Mouse (Mus musculus): ENCODE measurements at regions not wholly inside any gene's neighbourhood (a gene's known extent, or its start where the extent isn't known, plus 50 kb on each side); places are given as distances from the start of the nearest gene placed in this dataset.

DNA sequence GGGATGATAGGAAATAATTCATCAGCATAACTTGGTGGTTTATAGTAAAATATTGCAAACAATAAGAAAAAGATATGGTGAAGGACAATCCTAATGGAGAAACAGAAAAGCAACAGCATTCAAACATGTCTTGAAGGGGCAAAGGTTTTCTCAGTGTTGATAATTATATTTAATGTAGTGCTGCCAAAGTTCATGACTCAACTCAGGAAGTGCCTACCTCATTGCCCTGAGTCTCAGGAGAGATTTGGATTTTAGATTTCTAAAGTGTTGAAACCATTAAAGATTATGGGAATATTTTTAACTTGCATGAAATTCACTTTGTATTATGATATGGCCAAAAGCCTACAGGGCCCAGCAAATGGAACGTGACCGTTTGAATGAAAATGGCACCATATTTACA lies 1453.2 kb upstream of the Zeb2 start:
- no peak overlapping the region for H3K9ac ChIP-seq (ENCODE audit: low read depth, low read length, severe bottlenecking)
- H3K4me1 ChIP-seq (ENCODE audit: control insufficient read depth, insufficient read depth, low read length), result no peaks in the 10 kb centered on the region
- no peaks in the 10 kb centered on the region for H3K27me3 ChIP-seq (ENCODE audit: control insufficient read depth, insufficient read depth, low read length)
- no peak overlapping the region for H3K4me2 ChIP-seq (replicated peaks; ENCODE audit: low read depth, low read length, severe bottlenecking)
- no peaks in the 10 kb centered on the region for H3K9me3 ChIP-seq (ENCODE audit: control insufficient read depth, low read length)
- no peaks in the 10 kb centered on the region for H3K36me3 ChIP-seq (ENCODE audit: control insufficient read depth, insufficient read depth, low read length)
- WGBS, result 80% methylated on average over 2 of the region's 2 CpGs
- H3K4me3 ChIP-seq (replicated peaks; ENCODE audit: low read length), result no peak overlapping the region
- no peak for DNase-seq (ENCODE audit: low spot score)
- no peak for TF ChIP-seq POLR2A (IDR thresholded peaks at IDR 0.05; ENCODE audit: borderline replicate concordance, extremely low read depth, insufficient read depth, insufficient read length)
- no peak for ATAC-seq (ENCODE audit: low FRiP score, low read depth)
- no peak overlapping the region for H3K27ac ChIP-seq (replicated peaks; ENCODE audit: low read depth, low read length)

DNA sequence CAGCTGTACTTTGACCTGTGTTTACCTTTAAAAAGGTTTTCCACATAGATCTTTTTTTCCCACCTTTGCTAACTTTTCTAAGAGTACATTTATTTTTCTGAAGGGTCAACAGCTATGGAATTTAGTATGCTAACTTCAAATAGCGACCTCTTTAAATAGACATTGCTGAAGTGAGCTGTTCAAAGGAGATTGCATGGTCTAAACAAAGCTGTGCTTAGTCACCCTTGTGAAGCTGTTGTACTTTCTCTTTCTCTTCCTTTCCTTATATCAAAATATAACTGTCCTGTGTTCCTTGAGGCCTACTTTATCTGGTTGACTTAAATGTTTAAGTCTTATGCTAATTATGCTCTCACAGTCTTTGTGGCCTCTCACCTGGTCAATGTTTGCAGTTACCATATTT lies 1416.2 kb upstream of the Zeb2 start:
- Histone ChIP-seq H3K4me1 (ENCODE audit: control insufficient read depth, insufficient read depth, low read length) (no peaks in the 10 kb centered on the region), H3K4me3 (replicated peaks; ENCODE audit: low read length) (no peak overlapping the region), H3K9me3 (ENCODE audit: control insufficient read depth, low read length) (no peaks in the 10 kb centered on the region), H3K36me3 (ENCODE audit: control insufficient read depth, insufficient read depth, low read length) (no peaks in the 10 kb centered on the region), H3K9ac (ENCODE audit: low read depth, low read length, severe bottlenecking) (no peak overlapping the region), H3K27me3 (ENCODE audit: control insufficient read depth, insufficient read depth, low read length) (no peaks in the 10 kb centered on the region), H3K27ac (replicated peaks; ENCODE audit: low read depth, low read length) (no peak overlapping the region), H3K4me2 (replicated peaks; ENCODE audit: low read depth, low read length, severe bottlenecking) (no peak overlapping the region)
- no peak for ATAC-seq (ENCODE audit: low FRiP score, low read depth)
- TF ChIP-seq POLR2A (IDR thresholded peaks at IDR 0.05; ENCODE audit: borderline replicate concordance, extremely low read depth, insufficient read depth, insufficient read length), result no peak
- WGBS, result 57% methylated on average over 1 of the region's 1 CpGs
- no peak for DNase-seq (ENCODE audit: low spot score)

DNA sequence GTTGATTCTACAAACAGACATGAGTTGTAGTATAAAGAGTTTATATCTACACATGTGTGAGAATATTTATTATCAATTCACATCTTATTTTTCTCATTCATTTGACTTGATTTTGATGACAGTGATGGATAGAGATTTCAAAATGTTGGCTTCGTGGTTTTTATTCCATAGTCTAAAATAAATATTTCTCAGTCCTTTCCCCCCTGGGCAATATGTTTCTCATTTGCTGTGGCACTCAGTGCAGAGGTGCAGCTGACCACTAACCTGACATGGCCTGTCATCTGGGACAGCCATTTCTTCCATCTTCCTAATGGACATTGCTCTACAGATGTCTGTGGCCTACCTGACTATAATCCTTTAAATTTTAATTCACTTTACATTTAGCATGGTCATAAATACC lies 1413.5 kb upstream of the Zeb2 start:
- Histone ChIP-seq H3K36me3 (ENCODE audit: control insufficient read depth, insufficient read depth, low read length) (no peaks in the 10 kb centered on the region), H3K4me3 (replicated peaks; ENCODE audit: low read length) (no peak overlapping the region), H3K27me3 (ENCODE audit: control insufficient read depth, insufficient read depth, low read length) (no peaks in the 10 kb centered on the region), H3K4me2 (replicated peaks; ENCODE audit: low read depth, low read length, severe bottlenecking) (no peak overlapping the region), H3K9ac (ENCODE audit: low read depth, low read length, severe bottlenecking) (no peak overlapping the region), H3K9me3 (ENCODE audit: control insufficient read depth, low read length) (no peaks in the 10 kb centered on the region), H3K4me1 (ENCODE audit: control insufficient read depth, insufficient read depth, low read length) (no peaks in the 10 kb centered on the region), H3K27ac (replicated peaks; ENCODE audit: low read depth, low read length) (no peak overlapping the region)
- ATAC-seq (ENCODE audit: low FRiP score, low read depth) (no peak), DNase-seq (ENCODE audit: low spot score) (no peak)
- 77% methylated on average over 1 of the region's 1 CpGs for WGBS
- TF ChIP-seq POLR2A (IDR thresholded peaks at IDR 0.05; ENCODE audit: borderline replicate concordance, extremely low read depth, insufficient read depth, insufficient read length), result no peak

DNA sequence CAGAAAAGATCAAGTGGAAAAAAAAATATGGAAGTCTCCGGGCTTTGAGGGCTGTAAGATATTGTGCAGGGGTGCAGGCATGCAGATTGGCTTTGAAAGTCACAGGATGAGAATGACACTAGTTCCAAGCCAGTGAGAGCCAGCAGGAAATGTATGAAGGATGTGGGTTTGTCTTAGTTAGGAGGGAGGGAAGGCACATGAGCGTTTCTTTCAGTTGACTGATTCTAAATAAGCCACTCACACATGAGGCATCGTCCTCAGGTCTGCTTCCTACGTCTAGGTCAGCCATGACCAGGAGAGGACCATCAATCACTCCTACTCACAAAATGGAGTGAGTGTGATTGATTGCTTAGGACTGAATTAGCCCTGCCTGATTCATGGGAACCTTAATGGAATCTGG lies 1408.0 kb upstream of the Zeb2 start:
- no peak overlapping the region for H3K4me3 ChIP-seq (replicated peaks; ENCODE audit: low read length)
- no peaks in the 10 kb centered on the region for H3K9me3 ChIP-seq (ENCODE audit: control insufficient read depth, low read length)
- WGBS, result 59% methylated on average over 4 of the region's 4 CpGs
- no peaks in the 10 kb centered on the region for H3K27me3 ChIP-seq (ENCODE audit: control insufficient read depth, insufficient read depth, low read length)
- no peaks in the 10 kb centered on the region for H3K4me1 ChIP-seq (ENCODE audit: control insufficient read depth, insufficient read depth, low read length)
- H3K9ac ChIP-seq (ENCODE audit: low read depth, low read length, severe bottlenecking), result no peak overlapping the region
- H3K4me2 ChIP-seq (replicated peaks; ENCODE audit: low read depth, low read length, severe bottlenecking), result no peak overlapping the region
- ATAC-seq (ENCODE audit: low FRiP score, low read depth) (no peak), DNase-seq (ENCODE audit: low spot score) (no peak)
- no peak overlapping the region for H3K27ac ChIP-seq (replicated peaks; ENCODE audit: low read depth, low read length)
- TF ChIP-seq POLR2A (IDR thresholded peaks at IDR 0.05; ENCODE audit: borderline replicate concordance, extremely low read depth, insufficient read depth, insufficient read length), result no peak
- no peaks in the 10 kb centered on the region for H3K36me3 ChIP-seq (ENCODE audit: control insufficient read depth, insufficient read depth, low read length)

DNA sequence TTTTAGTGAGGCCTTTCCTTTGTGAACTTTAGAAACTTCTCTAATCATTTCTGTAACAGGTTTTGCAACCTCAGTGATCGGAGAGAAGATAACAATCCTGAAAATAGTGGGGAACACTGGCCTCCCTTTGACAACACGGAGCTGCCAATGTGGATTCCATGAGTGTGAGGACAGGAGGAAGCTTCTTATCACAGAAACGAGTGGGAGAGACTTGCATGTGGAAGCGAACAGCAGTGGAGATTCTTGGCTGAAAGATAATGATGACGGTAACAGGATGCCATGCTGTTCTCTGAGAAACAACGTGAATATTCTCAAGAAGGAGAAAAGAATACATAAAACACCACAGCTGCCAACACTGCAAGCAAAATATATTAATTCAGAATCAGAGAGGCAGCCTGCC lies 1407.4 kb upstream of the Zeb2 start:
- Histone ChIP-seq H3K9me3 (ENCODE audit: control insufficient read depth, low read length) (no peaks in the 10 kb centered on the region), H3K27ac (replicated peaks; ENCODE audit: low read depth, low read length) (no peak overlapping the region), H3K9ac (ENCODE audit: low read depth, low read length, severe bottlenecking) (no peak overlapping the region), H3K36me3 (ENCODE audit: control insufficient read depth, insufficient read depth, low read length) (no peaks in the 10 kb centered on the region), H3K4me1 (ENCODE audit: control insufficient read depth, insufficient read depth, low read length) (no peaks in the 10 kb centered on the region), H3K4me2 (replicated peaks; ENCODE audit: low read depth, low read length, severe bottlenecking) (no peak overlapping the region), H3K27me3 (ENCODE audit: control insufficient read depth, insufficient read depth, low read length) (no peaks in the 10 kb centered on the region), H3K4me3 (replicated peaks; ENCODE audit: low read length) (no peak overlapping the region)
- WGBS, result 66% methylated on average over 6 of the region's 6 CpGs
- DNase-seq (ENCODE audit: low spot score) (no peak), ATAC-seq (ENCODE audit: low FRiP score, low read depth) (no peak)
- TF ChIP-seq POLR2A (IDR thresholded peaks at IDR 0.05; ENCODE audit: borderline replicate concordance, extremely low read depth, insufficient read depth, insufficient read length), result no peak

Data from limb, embryonic 14.5 days (tissue).